Mouse (Mus musculus) olfactory bulb, adult 2 months (tissue): Measurements from ENCODE around the gene Dnajc6.

ENCODE experiments used
- CTCF ChIP-seq: fragments of 200-500 bp; IDR thresholded peaks from 2 replicates; pipeline ENCODE4 v1.5.1; 2012; ENCODE audit warnings: low read depth, mild to moderate bottlenecking, low read length, moderate library complexity; ENCODE audit not compliant: insufficient read depth
- POLR2A ChIP-seq: fragments of 200-500 bp; IDR thresholded peaks from 2 replicates; pipeline ENCODE4 v1.6.1; 2012; ENCODE audit warnings: mild to moderate bottlenecking, low read depth, low read length, moderate library complexity; ENCODE audit not compliant: insufficient read depth

DNA sequence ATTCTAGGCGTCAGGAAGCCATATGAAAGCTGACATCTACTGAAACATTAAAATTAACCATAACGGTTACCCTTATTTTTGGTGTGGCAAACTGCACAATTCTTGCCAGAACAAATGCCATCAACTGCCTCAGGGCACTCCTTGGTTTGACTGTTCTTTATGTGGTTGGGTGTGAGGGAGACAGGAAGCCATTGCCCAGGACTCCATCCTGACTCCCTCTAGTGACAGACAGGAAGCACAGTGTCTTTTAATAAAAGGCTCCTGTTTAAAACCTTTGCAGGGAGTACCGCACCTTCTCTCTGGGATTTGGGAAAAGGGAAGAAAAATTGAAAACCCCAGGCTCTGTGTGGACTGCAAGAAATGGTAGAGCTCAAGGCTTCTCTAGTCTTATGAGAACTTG lies 30.2 kb upstream of the Dnajc6 start:
- TF ChIP-seq POLR2A = no peak
- TF ChIP-seq CTCF = no peak
